In genomic region chr14:120076192-120076591, GRCm38 (mm10) we compare ENCODE assay signal across 8 mouse cellular contexts. TPM values are rescaled to one million over a fixed set of nuclear protein-coding genes. Genes with fewer than 3 reads are reported as not detected.
DNase-seq lines count a peak whose midpoint lies in the region; ATAC-seq and TF ChIP-seq lines count a peak whose summit lies in the region.
"Had no signal": no experiment of that assay in that cellular context is flagged by ENCODE, and none has a peak within 500 bp of the region (broad histone marks: within the 10 kb centered on the region; RNA-seq: fewer than 3 reads in every experiment).

No protein-coding gene starts in this region.

- ATAC-seq in inflammation-experienced regulatory T-cells, adult 6 months = no peak

- WGBS in kidney, adult 2 months = 45% methylated on average over 2 of the region's 2 CpGs

- peak; percentile 39 for DNase-seq in kidney, adult 2 months
- no peak for DNase-seq in kidney, postnatal 10 days
- DNase-seq in 416B (ENCODE audit: low read depth) (peak; percentile 58), ES-CJ7 (ENCODE audit: low read depth, low spot score) (peak; percentile 21)
- DNase-seq in heart, postnatal 4 days = peak; percentile 25
- no peak for DNase-seq in thymus, postnatal 25 days

- no peak for TF ChIP-seq POLR2A in kidney, adult 2 months (IDR thresholded peaks at IDR 0.05; ENCODE audit: low read depth, low read length)

- H3K36me3 ChIP-seq in kidney, adult 2 months (ENCODE audit: control insufficient read depth, insufficient read depth, low read length) = no peaks in the 10 kb centered on the region

- H3K4me3 ChIP-seq in kidney, adult 2 months (ENCODE audit: insufficient read depth, low read depth, low read length) = no peak overlapping the region

- H3K4me1 ChIP-seq in kidney, adult 2 months (ENCODE audit: control insufficient read depth, insufficient read depth, low read length) = no peaks in the 10 kb centered on the region

- H3K27ac ChIP-seq in kidney, adult 2 months (ENCODE audit: insufficient read depth, low read depth, low read length) = no peak overlapping the region

- TF ChIP-seq CTCF in kidney, adult 2 months (conservative IDR thresholded peaks at IDR 0.05; ENCODE audit: insufficient read depth, insufficient read length, low read depth, low read length) = 0 out of 2 replicates have a peak, but pooled peaks have one; percentile 7

- H3K27me3 ChIP-seq in kidney, adult 2 months (replicated peaks; ENCODE audit: control insufficient read depth, insufficient read depth, low read length) = no peaks in the 10 kb centered on the region

RNA-seq across cellular contexts. Expression of gene Oxgr1, which starts 34.0 kb away (rescaled TPM):
- polyA plus RNA-seq in kidney, adult 2 months (2012; rRNA removed) = 16.0 and 17.5 TPM in 2 replicates
- not detected for total RNA-seq in heart, postnatal 4 days (2021)
- polyA plus RNA-seq in inflammation-experienced regulatory T-cells, adult 6 months (2017; shearing (Covaris generic)) = not detected
- total RNA-seq: neutrophil, adult 5-6 weeks had no signal

Comparison
In these comparisons a context has a peak if more than half of its experiments do, and no peak if none do; other contexts are left out.
1. DNase-seq: peak in kidney, adult 2 months (single experiment), 416B (single experiment), ES-CJ7 (single experiment) and heart, postnatal 4 days (single experiment); none in kidney, postnatal 10 days (single experiment) and thymus, postnatal 25 days (single experiment).
2. RNA of gene Oxgr1, which starts 34.0 kb away (polyA plus RNA-seq): 16.0 to 17.5 TPM in kidney, adult 2 months; not detected in inflammation-experienced regulatory T-cells, adult 6 months; every median in the first group is over 10 times any median in the second.